ENCODE assay signal across 32 mouse cellular contexts in genomic region chr4:102866531-102866930, GRCm38 (mm10).
"Had no signal": no experiment of that assay in that cellular context is flagged by ENCODE, and none has a peak within 500 bp of the region (broad histone marks: within the 10 kb centered on the region; RNA-seq: fewer than 3 reads in every experiment).

No protein-coding gene starts in this region.

- H3K27ac ChIP-seq: left cerebral cortex, adult 2 months; limb, embryonic 10.5 days; limb, embryonic 12.5 days; limb, embryonic 13.5 days; limb, embryonic 15.5 days; liver, embryonic 12.5 days; liver, embryonic 13.5 days; liver, embryonic 14.5 days; liver, embryonic 15.5 days; lung, embryonic 15.5 days; macrophage; midbrain, embryonic 10.5 days; midbrain, embryonic 12.5 days; midbrain, embryonic 13.5 days; midbrain, embryonic 15.5 days; neural tube, embryonic 12.5 days; neural tube, embryonic 13.5 days had no signal

- H3K9ac ChIP-seq: limb, embryonic 12.5 days; limb, embryonic 13.5 days; limb, embryonic 15.5 days; liver, embryonic 12.5 days; liver, embryonic 13.5 days; liver, embryonic 14.5 days; liver, embryonic 15.5 days; lung, embryonic 14.5 days; lung, embryonic 15.5 days; midbrain, embryonic 12.5 days; midbrain, embryonic 13.5 days; midbrain, embryonic 15.5 days; neural tube, embryonic 12.5 days; neural tube, embryonic 13.5 days had no signal

- H3K9me3 ChIP-seq: limb, embryonic 10.5 days; limb, embryonic 12.5 days; limb, embryonic 13.5 days; limb, embryonic 15.5 days; liver, embryonic 12.5 days; liver, embryonic 13.5 days; liver, embryonic 15.5 days; lung, embryonic 15.5 days; megakaryocyte, embryonic 14.5 days; midbrain, embryonic 10.5 days; midbrain, embryonic 12.5 days; midbrain, embryonic 13.5 days; midbrain, embryonic 15.5 days; neural tube, embryonic 12.5 days; neural tube, embryonic 13.5 days had no signal

- H3K36me3 ChIP-seq: limb, embryonic 10.5 days; limb, embryonic 12.5 days; limb, embryonic 13.5 days; limb, embryonic 15.5 days; liver, embryonic 12.5 days; liver, embryonic 13.5 days; liver, embryonic 15.5 days; lung, embryonic 15.5 days; midbrain, embryonic 10.5 days; neural tube, embryonic 12.5 days had no signal

- H3K4me3 ChIP-seq: left cerebral cortex, adult 2 months; limb, embryonic 10.5 days; limb, embryonic 12.5 days; limb, embryonic 13.5 days; limb, embryonic 15.5 days; liver, embryonic 12.5 days; liver, embryonic 13.5 days; liver, embryonic 15.5 days; lung, embryonic 15.5 days; megakaryocyte, embryonic 14.5 days; midbrain, embryonic 10.5 days; midbrain, embryonic 12.5 days; midbrain, embryonic 13.5 days; midbrain, embryonic 15.5 days; myocyte; neural tube, embryonic 12.5 days; neural tube, embryonic 13.5 days had no signal

- ATAC-seq: liver, embryonic 12.5 days; lung, postnatal 0 days; midbrain, embryonic 13.5 days; midbrain, embryonic 15.5 days; midbrain, embryonic 16.5 days had no signal

- H3K4me2 ChIP-seq: limb, embryonic 12.5 days; limb, embryonic 13.5 days; limb, embryonic 15.5 days; liver, embryonic 12.5 days; liver, embryonic 13.5 days; liver, embryonic 15.5 days; lung, embryonic 14.5 days; lung, embryonic 15.5 days; midbrain, embryonic 11.5 days; midbrain, embryonic 12.5 days; midbrain, embryonic 13.5 days; midbrain, embryonic 15.5 days; neural tube, embryonic 12.5 days; neural tube, embryonic 13.5 days had no signal

- DNase-seq: left cerebral cortex, postnatal 4 days; liver; liver, embryonic 13.5 days; lung, adult 18-20 months; lung, adult 2 months; lung, embryonic 14.5 days; lung, postnatal 10 days; lung, postnatal 14 days; lung, postnatal 36 days; lung, postnatal 4 days; midbrain, embryonic 14.5 days had no signal

- H3K27me3 ChIP-seq: limb, embryonic 12.5 days; limb, embryonic 13.5 days; limb, embryonic 15.5 days; liver, embryonic 12.5 days; liver, embryonic 13.5 days; liver, embryonic 15.5 days; lung, embryonic 15.5 days; megakaryocyte, embryonic 14.5 days; midbrain, embryonic 12.5 days; midbrain, embryonic 13.5 days; midbrain, embryonic 15.5 days; neural tube, embryonic 12.5 days; neural tube, embryonic 13.5 days had no signal

- H3K4me1 ChIP-seq: limb, embryonic 10.5 days; limb, embryonic 15.5 days; liver, embryonic 12.5 days; liver, embryonic 13.5 days; liver, embryonic 15.5 days; lung, embryonic 15.5 days; megakaryocyte, embryonic 14.5 days; midbrain, embryonic 12.5 days; midbrain, embryonic 13.5 days; midbrain, embryonic 15.5 days; neural tube, embryonic 12.5 days had no signal
